Mouse (Mus musculus) forebrain, embryonic 16.5 days (tissue): ENCODE measurements around the gene Igfbp6. TPM values are rescaled to one million over a fixed set of nuclear protein-coding genes. Genes with fewer than 3 reads are reported as not detected.

ENCODE experiments used
- ATAC-seq: fragments of 200-750 bp; cut with Nextera tagmentation; 2 replicates; pipeline ENCODE4 v1.8.0; 2017; ENCODE audit warnings: mild to moderate bottlenecking, moderate library complexity
- H3K27ac ChIP-seq: fragments of 300-500 bp; sonication (generic); 2 replicates; pipeline ENCODE4 v1.5.1; 2014; ENCODE audit warnings: low read length, control low read depth
- H3K27me3 ChIP-seq: fragments of 300-500 bp; sonication (generic); replicated peaks from 2 replicates; pipeline ENCODE4 v1.6.1; 2014; ENCODE audit warnings: low read length; ENCODE audit not compliant: control insufficient read depth, insufficient read depth
- H3K36me3 ChIP-seq: fragments of 300-500 bp; sonication (generic); 2 replicates; pipeline ENCODE4 v1.6.1; 2014; ENCODE audit not compliant: control insufficient read depth, insufficient read depth
- H3K4me1 ChIP-seq: fragments of 300-500 bp; sonication (generic); replicated peaks from 2 replicates; pipeline ENCODE4 v1.6.1; 2014; ENCODE audit warnings: low read length; ENCODE audit not compliant: control insufficient read depth, insufficient read depth
- H3K4me2 ChIP-seq: fragments of 300-500 bp; sonication (generic); 2 replicates; pipeline ENCODE4 v1.6.1; 2014; ENCODE audit warnings: mild to moderate bottlenecking, low read length, control low read depth
- H3K4me3 ChIP-seq: fragments of 300-500 bp; sonication (generic); replicated peaks from 2 replicates; pipeline ENCODE4 v1.5.1; 2014; ENCODE audit warnings: mild to moderate bottlenecking, low read length, control low read depth
- H3K9ac ChIP-seq: fragments of 300-500 bp; sonication (generic); replicated peaks from 2 replicates; pipeline ENCODE4 v1.6.1; 2014; ENCODE audit warnings: low read depth, low read length, control low read depth
- H3K9me3 ChIP-seq: fragments of 300-500 bp; sonication (generic); 2 replicates; pipeline ENCODE4 v1.6.1; 2016; ENCODE audit warnings: low read length; ENCODE audit not compliant: control insufficient read depth
- WGBS: fragments of 180-500 bp; shearing (Covaris S2); extraction: QIAGEN DNeasy Blood & Tissue Kit; methylation state at CpG from one replicate; pipeline ENCODE4 v1.1.7; 2014; 5-methylcytosine and 5-hydroxymethylcytosine counted together
- polyA plus RNA-seq: library from polyadenylated mRNA; unstranded; fragments of >200 nt; fragmentation: Nextera tagmentation; extraction: Ambion mirVana; gene quantifications from 2 replicates; pipeline ENCODE4 v1.2.1, GENCODE M21; 2015

Gene Igfbp6
- polyA plus RNA-seq, 1 experiment from 2014 or later = 2.2 TPM

- H3K4me3 ChIP-seq = no peak overlapping the region
- no peaks in the 10 kb centered on the region for H3K27me3 ChIP-seq
- WGBS = 58% methylated on average over 3 of the region's 3 CpGs
- no peaks in the 10 kb centered on the region for H3K4me1 ChIP-seq
- H3K36me3 ChIP-seq = no peaks in the 10 kb centered on the region
- no peak overlapping the region for H3K9ac ChIP-seq
- no peak overlapping the region for H3K27ac ChIP-seq
- no peak for ATAC-seq
- H3K9me3 ChIP-seq = no peaks in the 10 kb centered on the region
- no peak overlapping the region for H3K4me2 ChIP-seq
Measured at GRCm38 (mm10) chr15:102163900-102164693, 19.9 kb downstream of the Igfbp6 start.

- no peaks in the 10 kb centered on the region for H3K36me3 ChIP-seq
- WGBS = 70% methylated on average over 6 of the region's 6 CpGs
Measured at GRCm38 (mm10) chr15:102165468-102166100, 21.4 kb downstream of the Igfbp6 start.

GRCm38 (mm10) chr15:102167620-102168021, 23.5 kb downstream of the Igfbp6 start:
- WGBS = 71% methylated on average over 6 of the region's 6 CpGs
- Histone ChIP-seq H3K27ac (no peak overlapping the region), H3K4me1 (no peaks in the 10 kb centered on the region), H3K27me3 (no peaks in the 10 kb centered on the region), H3K9ac (no peak overlapping the region), H3K9me3 (no peaks in the 10 kb centered on the region), H3K4me2 (no peak overlapping the region), H3K36me3 (no peaks in the 10 kb centered on the region), H3K4me3 (no peak overlapping the region)
- ATAC-seq = no peak

More at GRCm38 (mm10) chr15:102165468-102166100, 21.4 kb downstream of the Igfbp6 start:
- Histone ChIP-seq H3K9ac (no peak overlapping the region), H3K4me3 (no peak overlapping the region), H3K9me3 (no peaks in the 10 kb centered on the region), H3K27ac (no peak overlapping the region), H3K27me3 (no peaks in the 10 kb centered on the region), H3K4me2 (no peak overlapping the region), H3K4me1 (no peaks in the 10 kb centered on the region)
- no peak for ATAC-seq

- no peaks in the 10 kb centered on the region for H3K9me3 ChIP-seq
- no peaks in the 10 kb centered on the region for H3K27me3 ChIP-seq
- H3K36me3 ChIP-seq = no peaks in the 10 kb centered on the region
- WGBS = 63% methylated on average over 2 of the region's 2 CpGs
- ATAC-seq = no peak
- no peaks in the 10 kb centered on the region for H3K4me1 ChIP-seq
- no peak overlapping the region for H3K4me2 ChIP-seq
- H3K27ac ChIP-seq = no peak overlapping the region
- no peak overlapping the region for H3K4me3 ChIP-seq
- no peak overlapping the region for H3K9ac ChIP-seq
Measured at GRCm38 (mm10) chr15:102169064-102169463, 24.9 kb downstream of the Igfbp6 start.

GRCm38 (mm10) chr15:102173581-102173980, 29.4 kb downstream of the Igfbp6 start:
- no peaks in the 10 kb centered on the region for H3K9me3 ChIP-seq
- H3K4me3 ChIP-seq = no peak overlapping the region
- ATAC-seq = no peak
- H3K27me3 ChIP-seq = no peaks in the 10 kb centered on the region
- no peak overlapping the region for H3K9ac ChIP-seq
- H3K27ac ChIP-seq = no peak overlapping the region
- no peak overlapping the region for H3K4me2 ChIP-seq
- WGBS = 87% methylated on average over 3 of the region's 3 CpGs
- H3K36me3 ChIP-seq = no peaks in the 10 kb centered on the region
- no peaks in the 10 kb centered on the region for H3K4me1 ChIP-seq

GRCm38 (mm10) chr15:102175736-102176319, 31.7 kb downstream of the Igfbp6 start:
- Histone ChIP-seq H3K9ac (no peak overlapping the region), H3K4me2 (no peak overlapping the region), H3K27me3 (no peaks in the 10 kb centered on the region), H3K36me3 (no peaks in the 10 kb centered on the region), H3K4me1 (no peaks in the 10 kb centered on the region), H3K9me3 (no peaks in the 10 kb centered on the region), H3K27ac (no peak overlapping the region), H3K4me3 (no peak overlapping the region)
- 89% methylated on average over 16 of the region's 16 CpGs for WGBS
- ATAC-seq = no peak

GRCm38 (mm10) chr15:102176571-102177316, 32.6 kb downstream of the Igfbp6 start:
- H3K36me3 ChIP-seq = no peaks in the 10 kb centered on the region
- H3K4me1 ChIP-seq = no peaks in the 10 kb centered on the region
- H3K4me3 ChIP-seq = no peak overlapping the region
- no peak overlapping the region for H3K27ac ChIP-seq
- no peaks in the 10 kb centered on the region for H3K27me3 ChIP-seq
- H3K9me3 ChIP-seq = no peaks in the 10 kb centered on the region
- H3K9ac ChIP-seq = no peak overlapping the region
- no peak overlapping the region for H3K4me2 ChIP-seq
- WGBS = 89% methylated on average over 7 of the region's 7 CpGs
- no peak for ATAC-seq

- no peak overlapping the region for H3K9ac ChIP-seq
- WGBS = 89% methylated on average over 8 of the region's 8 CpGs
- H3K4me3 ChIP-seq = no peak overlapping the region
- no peaks in the 10 kb centered on the region for H3K36me3 ChIP-seq
- no peaks in the 10 kb centered on the region for H3K9me3 ChIP-seq
- ATAC-seq = no peak
- no peak overlapping the region for H3K27ac ChIP-seq
- no peaks in the 10 kb centered on the region for H3K4me1 ChIP-seq
- H3K27me3 ChIP-seq = no peaks in the 10 kb centered on the region
- no peak overlapping the region for H3K4me2 ChIP-seq
Measured at GRCm38 (mm10) chr15:102177417-102177816, 33.3 kb downstream of the Igfbp6 start.

- no peaks in the 10 kb centered on the region for H3K9me3 ChIP-seq
- no peaks in the 10 kb centered on the region for H3K4me1 ChIP-seq
- H3K9ac ChIP-seq = no peak overlapping the region
- WGBS = 14% methylated on average over 6 of the region's 6 CpGs
- no peak overlapping the region for H3K4me3 ChIP-seq
- no peaks in the 10 kb centered on the region for H3K27me3 ChIP-seq
- H3K4me2 ChIP-seq = no peak overlapping the region
- no peak overlapping the region for H3K27ac ChIP-seq
- ATAC-seq = no peak
- H3K36me3 ChIP-seq = no peaks in the 10 kb centered on the region
Measured at GRCm38 (mm10) chr15:102178279-102178678, 34.1 kb downstream of the Igfbp6 start.
